Mouse (Mus musculus): ENCODE results near the gene Cyp8b1. TPM values are rescaled to one million over a fixed set of nuclear protein-coding genes. Genes with fewer than 3 reads are reported as not detected.
A peak's percentile ranks its signal among the peaks of the same experiment; 100 is the strongest.

Gene Cyp8b1
- total and polyA plus RNA-seq, 3 experiments: not detected

GRCm38 (mm10) chr9:121934856-121935255 lies 18.8 kb upstream of the Cyp8b1 start:
- H3K4me3 ChIP-seq (ENCODE audit: control insufficient read depth in 1 of 2, insufficient read depth in 1 of 2, low read depth in 2 of 2, low read length in 2 of 2): no peak overlapping the region
- no peak overlapping the region for H3K9ac ChIP-seq (ENCODE audit: control insufficient read depth, low read depth, low read length, poor library complexity, severe bottlenecking)
- H3K27me3 ChIP-seq (ENCODE audit: control insufficient read depth in 1 of 2, insufficient read depth in 2 of 2, low read length in 2 of 2): no peaks in the 10 kb centered on the region
- no peaks in the 10 kb centered on the region for H3K9me3 ChIP-seq (replicated peaks; ENCODE audit: insufficient read depth, low read length)
- no peak for DNase-seq (ENCODE audit: low read depth, low spot score)
- peaks cover 0 to 4% of the 10 kb centered on the region in 2 experiments; a peak in 2 of 4 replicates for H3K36me3 ChIP-seq (ENCODE audit: control insufficient read depth in 1 of 2, insufficient read depth in 2 of 2, low read length in 2 of 2)
- TF ChIP-seq SMC3 (IDR thresholded peaks at IDR 0.05; ENCODE audit: low read depth, low read length): no peak
- no peak for TF ChIP-seq ZKSCAN1 (IDR thresholded peaks at IDR 0.05; ENCODE audit: low read depth, low read length)
- no peak for TF ChIP-seq ZMIZ1 (IDR thresholded peaks at IDR 0.05; ENCODE audit: low read depth, low read length)
- TF ChIP-seq USF2 (IDR thresholded peaks at IDR 0.05; ENCODE audit: borderline replicate concordance in 1 of 2, insufficient read depth in 1 of 2, low read depth in 1 of 2, low read length in 2 of 2): no peak
- no peak for TF ChIP-seq POLR2AphosphoS2 (IDR thresholded peaks at IDR 0.05; ENCODE audit: low read length)
- TF ChIP-seq BHLHE40 (IDR thresholded peaks at IDR 0.05; ENCODE audit: borderline replicate concordance, low read depth, low read length): no peak
- no peak for TF ChIP-seq USF1 (IDR thresholded peaks at IDR 0.05; ENCODE audit: low read depth, low read length)
- TF ChIP-seq CTCF (IDR thresholded peaks at IDR 0.05 in 2 of 3, conservative IDR thresholded peaks at IDR 0.05 in 1 of 3; ENCODE audit: control insufficient read depth in 1 of 3, insufficient read depth in 1 of 3, low read depth in 2 of 3, low read length in 3 of 3, poor library complexity in 1 of 3, severe bottlenecking in 1 of 3): no peak
- peaks cover 0 to 3% of the 10 kb centered on the region in 2 experiments; a peak in 2 of 4 replicates for H3K4me1 ChIP-seq (ENCODE audit: control insufficient read depth in 1 of 2, insufficient read depth in 2 of 2, low read length in 2 of 2)
- no peak overlapping the region for H3K27ac ChIP-seq (ENCODE audit: control insufficient read depth, low read depth, low read length)
- H3K79me2 ChIP-seq (ENCODE audit: control insufficient read depth, insufficient read depth, low read length, poor library complexity): peaks cover 3% of the 10 kb centered on the region

DNA sequence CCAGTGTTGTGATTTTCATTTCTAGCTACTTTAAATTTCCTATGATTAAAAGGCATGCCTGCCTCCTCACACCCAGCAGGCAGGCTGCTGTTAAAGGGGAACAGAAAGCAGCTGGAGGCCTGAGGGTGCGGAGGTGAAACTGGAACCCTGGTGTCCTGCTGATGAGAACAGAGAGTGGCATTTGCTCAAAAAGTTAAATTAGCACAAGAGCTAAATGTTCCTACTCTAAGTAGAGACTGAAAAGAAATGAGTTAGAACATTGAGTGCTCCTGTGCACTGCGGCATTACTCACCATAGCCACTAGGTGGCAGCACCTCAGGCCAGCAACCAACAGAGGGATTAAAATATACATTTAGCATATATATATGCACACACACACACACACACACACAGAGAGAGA lies 12.4 kb upstream of the Cyp8b1 start:
- no peak for TF ChIP-seq ELF1 (IDR thresholded peaks at IDR 0.05; ENCODE audit: low read depth, low read length)
- TF ChIP-seq CHD2 (IDR thresholded peaks at IDR 0.05; ENCODE audit: low read length): no peak
- no peak for TF ChIP-seq TBP (IDR thresholded peaks at IDR 0.05; ENCODE audit: low read depth, low read length)
- no peak for TF ChIP-seq ZNF384 (IDR thresholded peaks at IDR 0.05; ENCODE audit: low read depth, low read length)
- no peak for TF ChIP-seq MAFK (IDR thresholded peaks at IDR 0.05; ENCODE audit: borderline replicate concordance, low read depth, low read length)
- TF ChIP-seq USF1 (IDR thresholded peaks at IDR 0.05; ENCODE audit: low read depth, low read length): no peak
- no peak for TF ChIP-seq MYC (IDR thresholded peaks at IDR 0.05; ENCODE audit: low read depth, low read length)
- no peak for TF ChIP-seq BHLHE40 (IDR thresholded peaks at IDR 0.05; ENCODE audit: borderline replicate concordance, low read depth, low read length)
- TF ChIP-seq SMC3 (IDR thresholded peaks at IDR 0.05; ENCODE audit: low read depth, low read length): peak; percentile 65
- TF ChIP-seq POLR2A (IDR thresholded peaks at IDR 0.05; ENCODE audit: control insufficient read depth in 1 of 2, insufficient read depth in 1 of 2, low read depth in 1 of 2, low read length in 2 of 2, poor library complexity in 1 of 2): no peak
- TF ChIP-seq MXI1 (IDR thresholded peaks at IDR 0.05; ENCODE audit: low read depth, low read length): no peak
- TF ChIP-seq RAD21 (IDR thresholded peaks at IDR 0.05; ENCODE audit: low read depth, low read length): peak; percentile 39
- no peak for TF ChIP-seq ETS1 (IDR thresholded peaks at IDR 0.05; ENCODE audit: low read depth, low read length)
- TF ChIP-seq NELFE (IDR thresholded peaks at IDR 0.05; ENCODE audit: low read depth, low read length): no peak
- no peak for TF ChIP-seq UBTF (IDR thresholded peaks at IDR 0.05; ENCODE audit: borderline replicate concordance, insufficient read depth, low read depth, low read length)
- TF ChIP-seq ZC3H11A (IDR thresholded peaks at IDR 0.05; ENCODE audit: low read depth, low read length): no peak
- TF ChIP-seq SIN3A (IDR thresholded peaks at IDR 0.05; ENCODE audit: low read length): no peak
- no peak for TF ChIP-seq MAZ (IDR thresholded peaks at IDR 0.05; ENCODE audit: low read depth, low read length)
- no peak for TF ChIP-seq TCF12 (IDR thresholded peaks at IDR 0.05; ENCODE audit: low read depth, low read length)
- TF ChIP-seq TAL1 (IDR thresholded peaks at IDR 0.05; ENCODE audit: low read length): no peak
- TF ChIP-seq CTCF (IDR thresholded peaks at IDR 0.05 in 2 of 3, conservative IDR thresholded peaks at IDR 0.05 in 1 of 3; ENCODE audit: control insufficient read depth in 1 of 3, insufficient read depth in 1 of 3, low read depth in 2 of 3, low read length in 3 of 3, poor library complexity in 1 of 3, severe bottlenecking in 1 of 3): peak; percentile 71 to 90 (median 86)
- no peak for TF ChIP-seq KAT2A (conservative IDR thresholded peaks at IDR 0.05; ENCODE audit: low read depth, low read length)
- no peak for TF ChIP-seq E2F4 (IDR thresholded peaks at IDR 0.05; ENCODE audit: borderline replicate concordance, low read depth, low read length)
- TF ChIP-seq MAX (IDR thresholded peaks at IDR 0.05; ENCODE audit: low read length): no peak
- TF ChIP-seq EP300 (IDR thresholded peaks at IDR 0.05; ENCODE audit: low read depth in 1 of 2, low read length in 2 of 2): no peak
- Histone ChIP-seq H3K4me1 (ENCODE audit: control insufficient read depth in 1 of 2, insufficient read depth in 2 of 2, low read length in 2 of 2) (no peaks in the 10 kb centered on the region), H3K9ac (ENCODE audit: control insufficient read depth, low read depth, low read length, poor library complexity, severe bottlenecking) (no peak overlapping the region), H3K4me3 (ENCODE audit: control insufficient read depth in 1 of 2, insufficient read depth in 1 of 2, low read depth in 2 of 2, low read length in 2 of 2) (no peak overlapping the region), H3K36me3 (ENCODE audit: control insufficient read depth in 1 of 2, insufficient read depth in 2 of 2, low read length in 2 of 2) (no peaks in the 10 kb centered on the region), H3K9me3 (replicated peaks; ENCODE audit: insufficient read depth, low read length) (no peaks in the 10 kb centered on the region), H3K79me2 (ENCODE audit: control insufficient read depth, insufficient read depth, low read length, poor library complexity) (no peaks in the 10 kb centered on the region), H3K27ac (ENCODE audit: control insufficient read depth, low read depth, low read length) (no peak overlapping the region), H3K27me3 (ENCODE audit: control insufficient read depth in 1 of 2, insufficient read depth in 2 of 2, low read length in 2 of 2) (peaks cover 0 to 2% of the 10 kb centered on the region in 2 experiments; a peak in 1 of 4 replicates)
- peak; percentile 55 for DNase-seq (ENCODE audit: low read depth, low spot score)
